Mouse (Mus musculus) liver, postnatal 0 days (tissue): ENCODE data around the gene Spock1.

Experiments used
- CTCF ChIP-seq: sonication (generic); IDR thresholded peaks from 2 replicates; pipeline ENCODE4 v1.5.1; 2016; ENCODE audit warnings: antibody characterized with exemption, low read depth
- EP300 ChIP-seq: IDR thresholded peaks from 2 replicates; pipeline ENCODE4 v1.6.1; 2016; ENCODE audit warnings: antibody characterized with exemption, low read depth, mild to moderate bottlenecking

GRCm38 (mm10) chr13:57810083-57810482 is 98.0 kb downstream of the Spock1 start:
- TF ChIP-seq EP300 (no peak), CTCF (no peak)
